9 mouse cellular contexts compared by ENCODE assay signal in the genomic region with DNA sequence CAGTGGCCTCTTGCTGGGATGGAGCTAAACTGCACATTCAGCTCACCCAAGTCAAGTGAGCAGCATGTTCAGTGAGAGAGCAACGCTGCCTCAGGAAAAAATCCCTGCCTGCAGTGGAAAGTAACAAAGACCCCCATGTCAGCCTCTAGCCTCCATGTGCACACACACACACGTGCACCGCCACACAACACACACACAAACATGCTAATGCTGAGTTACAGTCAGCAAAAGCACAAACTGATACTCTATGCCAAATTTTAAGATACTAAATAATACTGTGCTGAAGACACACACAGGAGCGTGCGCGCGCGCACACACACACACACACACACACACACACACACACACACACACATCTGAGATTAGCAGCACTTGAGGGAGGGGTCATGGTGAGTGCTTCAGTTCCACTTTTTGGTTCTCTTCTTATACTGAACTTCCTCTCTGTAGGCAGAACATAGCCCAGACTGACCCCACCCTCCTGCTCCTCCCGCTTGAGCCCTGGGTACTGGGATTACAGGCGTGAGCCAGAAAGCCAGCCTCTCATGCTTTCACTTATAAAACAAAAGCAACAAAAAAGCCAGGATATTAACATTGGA. TPM values are rescaled to one million over a fixed set of nuclear protein-coding genes. Genes with fewer than 3 reads are reported as not detected.
DNase-seq lines count a peak whose midpoint lies in the region; ATAC-seq and TF ChIP-seq lines count a peak whose summit lies in the region.
"Had no signal": no experiment of that assay in that cellular context is flagged by ENCODE, and none has a peak within 500 bp of the region (broad histone marks: within the 10 kb centered on the region; RNA-seq: fewer than 3 reads in every experiment).

No protein-coding gene starts in this region.

- 80% methylated on average over 10 of the region's 10 CpGs for WGBS in midbrain, postnatal 0 days

- intact Hi-C loops in gastrocnemius, postnatal 14 days (cut with DNase I; ENCODE audit: low total_unique reads) = no loop called here
- intact Hi-C loops in left cerebral cortex, postnatal 25 days (cut with DNase I) = no loop called here

- peak; percentile 15 for DNase-seq in gastrocnemius, postnatal 14 days
- no peak for DNase-seq in gastrocnemius, postnatal 4 days (ENCODE audit: low spot score in 2 of 2)
- peak; percentile 37 for DNase-seq in CD4-positive helper T cell, adult 2 months (ENCODE audit: low read depth, low spot score)
- DNase-seq in induced T-regulatory cell, adult 2 months (ENCODE audit: low read depth) = peak; percentile 20
- no peak for DNase-seq in midbrain, postnatal 0 days (ENCODE audit: low spot score)
- DNase-seq in testis, postnatal 10 days (ENCODE audit: low spot score) = no peak
- DNase-seq in left cerebral cortex, postnatal 25 days (ENCODE audit: low spot score in 2 of 2) = no peak
- no peak for DNase-seq in layer of hippocampus, adult 18-20 months (ENCODE audit: low spot score in 2 of 2)
- DNase-seq: kidney, adult 18-20 months had no signal

- no peaks in the 10 kb centered on the region for H3K9me3 ChIP-seq in midbrain, postnatal 0 days (ENCODE audit: low read length)

- H3K27me3 ChIP-seq in midbrain, postnatal 0 days (ENCODE audit: insufficient read depth, low read length) = no peaks in the 10 kb centered on the region

- H3K9ac ChIP-seq in midbrain, postnatal 0 days (replicated peaks; ENCODE audit: low read length, poor library complexity, severe bottlenecking) = no peak overlapping the region

- no peak overlapping the region for H3K4me3 ChIP-seq in midbrain, postnatal 0 days (ENCODE audit: low read depth, low read length)

- TF ChIP-seq CTCF in midbrain, postnatal 0 days (IDR thresholded peaks at IDR 0.05) = 0 out of 2 replicates have a peak, but pooled peaks have one; percentile 6

- no peaks in the 10 kb centered on the region for H3K4me1 ChIP-seq in midbrain, postnatal 0 days (ENCODE audit: insufficient read depth, low read length)

- H3K27ac ChIP-seq in midbrain, postnatal 0 days (ENCODE audit: low read depth, low read length) = no peak overlapping the region

- no peak for ATAC-seq in midbrain, postnatal 0 days (ENCODE audit: low FRiP score)

- no peak overlapping the region for H3K4me2 ChIP-seq in midbrain, postnatal 0 days (ENCODE audit: low read depth, low read length, poor library complexity, severe bottlenecking)

- no peaks in the 10 kb centered on the region for H3K36me3 ChIP-seq in midbrain, postnatal 0 days (ENCODE audit: insufficient read depth, low read length)

RNA-seq across cellular contexts. Expression of a gene that starts 1.1 kb away (rescaled TPM):
- total RNA-seq in gastrocnemius, postnatal 14 days (2021) = 1 to 10 TPM; 5.7 to 8.3 TPM
- 10 to 100 TPM; 16.6 to 16.7 TPM for total RNA-seq in gastrocnemius, postnatal 4 days (2021)
- total RNA-seq in midbrain, postnatal 0 days (2014; rRNA removed) = 23.5 and 28.7 TPM in 2 replicates
- 20.0 and 23.1 TPM in 2 replicates for polyA plus RNA-seq in midbrain, postnatal 0 days (2015; fragmentation: Nextera tagmentation; extraction: Ambion mirVana)
- total RNA-seq in left cerebral cortex, postnatal 25 days (2021) = 10 to 100 TPM; 38.8 to 40.9 TPM
- 10 to 100 TPM; 50.4 to 52.2 TPM for total RNA-seq in layer of hippocampus, adult 18-20 months (2021)

RNA-seq across cellular contexts. Expression of a gene that starts 23.0 kb away (rescaled TPM):
- under 1 TPM in 1 of 2 experiments, not detected in 1; 0.08 TPM for total RNA-seq in gastrocnemius, postnatal 14 days (2021)
- total RNA-seq in gastrocnemius, postnatal 4 days (2021) = under 1 TPM; 0.08 to 0.29 TPM
- 0.60 and 2.3 TPM in 2 replicates for total RNA-seq in midbrain, postnatal 0 days (2014; rRNA removed)
- 0.47 and 0.66 TPM in 2 replicates for polyA plus RNA-seq in midbrain, postnatal 0 days (2015; fragmentation: Nextera tagmentation; extraction: Ambion mirVana)
- total RNA-seq in left cerebral cortex, postnatal 25 days (2021) = under 1 TPM; 0.55 to 0.62 TPM
- under 1 TPM; 0.58 to 0.62 TPM for total RNA-seq in layer of hippocampus, adult 18-20 months (2021)

RNA-seq across cellular contexts. Expression of a gene that starts 31.2 kb away (rescaled TPM):
- total RNA-seq in gastrocnemius, postnatal 14 days (2021) = 10 to 100 TPM; 16.2 TPM
- total RNA-seq in gastrocnemius, postnatal 4 days (2021) = 10 to 100 TPM; 25.5 to 28.4 TPM
- 33.1 and 38.7 TPM in 2 replicates for total RNA-seq in midbrain, postnatal 0 days (2014; rRNA removed)
- 27.2 and 33.2 TPM in 2 replicates for polyA plus RNA-seq in midbrain, postnatal 0 days (2015; fragmentation: Nextera tagmentation; extraction: Ambion mirVana)
- total RNA-seq in left cerebral cortex, postnatal 25 days (2021) = 10 to 100 TPM; 19.0 to 19.8 TPM
- total RNA-seq in layer of hippocampus, adult 18-20 months (2021) = 10 to 100 TPM; 20.3 to 21.5 TPM

RNA-seq across cellular contexts. Expression of a gene that starts 48.8 kb away (rescaled TPM):
- total RNA-seq in gastrocnemius, postnatal 14 days (2021) = 1 to 10 TPM in 1 of 2 experiments, under 1 TPM in 1; 0.90 to 1.4 TPM
- 1 to 10 TPM; 5.0 to 8.4 TPM for total RNA-seq in gastrocnemius, postnatal 4 days (2021)
- total RNA-seq in midbrain, postnatal 0 days (2014; rRNA removed) = not detected in 2 replicates
- not detected in 2 replicates for polyA plus RNA-seq in midbrain, postnatal 0 days (2015; fragmentation: Nextera tagmentation; extraction: Ambion mirVana)
- total RNA-seq in left cerebral cortex, postnatal 25 days (2021) = not detected
- not detected for total RNA-seq in layer of hippocampus, adult 18-20 months (2021)

RNA-seq across cellular contexts. Expression of a gene that starts 52.6 kb away (rescaled TPM):
- total RNA-seq in gastrocnemius, postnatal 14 days (2021) = 100 to 1,000 TPM; 314 to 411 TPM
- total RNA-seq in gastrocnemius, postnatal 4 days (2021) = 100 to 1,000 TPM; 257 to 310 TPM
- total RNA-seq in midbrain, postnatal 0 days (2014; rRNA removed) = 4.2 and 4.7 TPM in 2 replicates
- 5.5 and 7.1 TPM in 2 replicates for polyA plus RNA-seq in midbrain, postnatal 0 days (2015; fragmentation: Nextera tagmentation; extraction: Ambion mirVana)
- total RNA-seq in left cerebral cortex, postnatal 25 days (2021) = 1 to 10 TPM; 6.2 to 6.9 TPM
- total RNA-seq in layer of hippocampus, adult 18-20 months (2021) = 1 to 10 TPM; 2.2 to 4.2 TPM

Comparison
In these comparisons a context has a peak if more than half of its experiments do, and no peak if none do; other contexts are left out.
1. DNase-seq: peak in gastrocnemius, postnatal 14 days (single experiment), CD4-positive helper T cell, adult 2 months (single experiment) and induced T-regulatory cell, adult 2 months (single experiment); none in gastrocnemius, postnatal 4 days (0 of 2), midbrain, postnatal 0 days (single experiment), testis, postnatal 10 days (single experiment), left cerebral cortex, postnatal 25 days (0 of 2) and layer of hippocampus, adult 18-20 months (0 of 2).